Mouse (Mus musculus) gonadal fat pad, adult 2 months (tissue): Measurements from ENCODE around the gene Arhgap24. TPM values are rescaled to one million over a fixed set of nuclear protein-coding genes. Genes with fewer than 3 reads are reported as not detected.
"Not testable (repeated sequence)": the region's sequence is repeated elsewhere in the genome, so short reads cannot be mapped to it uniquely, and the experiment has no call there.

Experiments used
- DNase-seq: peaks from one replicate; pipeline ENCODE4 v3.0.0-alpha.2; 2012; ENCODE audit warnings: low read depth
- polyA plus RNA-seq: library from polyadenylated mRNA; depleted of rRNA; stranded (reverse); fragments of >200 nt; gene quantifications from 2 replicates; pipeline ENCODE4 v1.2.3, GENCODE M21; 2012

Gene Arhgap24
- polyA plus RNA-seq, 1 experiment = 16.7 TPM

- DNase-seq = no peak
Measured at GRCm38 (mm10) chr5:102874605-102875298, 393.6 kb downstream of the Arhgap24 start.

- no peak for DNase-seq
Measured at GRCm38 (mm10) chr5:102875628-102876027, 394.4 kb downstream of the Arhgap24 start.

GRCm38 (mm10) chr5:102888482-102889162 lies 407.4 kb downstream of the Arhgap24 start:
- DNase-seq = no peak

- no peak for DNase-seq
Measured at GRCm38 (mm10) chr5:102889163-102889488, 407.9 kb downstream of the Arhgap24 start.

GRCm38 (mm10) chr5:102892226-102892625 lies 411.0 kb downstream of the Arhgap24 start:
- DNase-seq = no peak

GRCm38 (mm10) chr5:102898301-102898700 lies 417.1 kb downstream of the Arhgap24 start:
- DNase-seq = no peak

GRCm38 (mm10) chr5:102899680-102900215 lies 418.6 kb downstream of the Arhgap24 start:
- DNase-seq = no peak

- no peak for DNase-seq
Measured at GRCm38 (mm10) chr5:102901176-102901575, 420.0 kb downstream of the Arhgap24 start.

GRCm38 (mm10) chr5:102903487-102903886 lies 422.3 kb downstream of the Arhgap24 start:
- no peak for DNase-seq

- DNase-seq = no peak
Measured at GRCm38 (mm10) chr5:102904066-102904465, 422.9 kb downstream of the Arhgap24 start.

GRCm38 (mm10) chr5:102905441-102906211 lies 424.4 kb downstream of the Arhgap24 start:
- DNase-seq = no peak

GRCm38 (mm10) chr5:102920199-102920598 lies 439.0 kb downstream of the Arhgap24 start:
- no peak for DNase-seq

- no peak for DNase-seq
Measured at GRCm38 (mm10) chr5:102926786-102927185, 445.6 kb downstream of the Arhgap24 start.

- DNase-seq = no peak
Measured at GRCm38 (mm10) chr5:102930161-102930560, 449.0 kb downstream of the Arhgap24 start.

GRCm38 (mm10) chr5:102943864-102944630 lies 462.9 kb downstream of the Arhgap24 start:
- not testable (repeated sequence) for DNase-seq

GRCm38 (mm10) chr5:102946625-102947024 lies 465.4 kb downstream of the Arhgap24 start:
- DNase-seq = no peak

GRCm38 (mm10) chr5:102947061-102947711 lies 466.0 kb downstream of the Arhgap24 start:
- DNase-seq = no peak
